Mouse (Mus musculus) heart, embryonic 14.5 days (tissue): ENCODE results near the gene Mycbp. TPM values are rescaled to one million over a fixed set of nuclear protein-coding genes. Genes with fewer than 3 reads are reported as not detected.

Experiments
- ATAC-seq: fragments of 200-750 bp; cut with Nextera tagmentation; 2 replicates; pipeline ENCODE4 v1.8.0; 2017; ENCODE audit warnings: low read depth, moderate TSS enrichment; ENCODE audit not compliant: insufficient number of reproducible peaks, insufficient read depth, low FRiP score
- H3K27ac ChIP-seq, 2 experiments: fragments of 200-500 bp in 1 of 2; fragments of 300-500 bp in 1 of 2; sonication (generic) in 1 of 2; replicated peaks in 1 of 2; 2 replicates each; pipeline ENCODE4 v1.5.1; 2012 to 2014; ENCODE audit warnings: low read depth in 2 of 2, low read length in 2 of 2, control low read depth in 1 of 2, mild to moderate bottlenecking in 1 of 2, mixed read lengths in 1 of 2; ENCODE audit not compliant: control insufficient read depth in 1 of 2, insufficient read depth in 1 of 2
- H3K27me3 ChIP-seq: fragments of 300-500 bp; sonication (generic); 2 replicates; pipeline ENCODE4 v1.6.1; 2014; ENCODE audit warnings: mild to moderate bottlenecking, low read length, control low read depth; ENCODE audit not compliant: control insufficient read depth, insufficient read depth
- H3K36me3 ChIP-seq: fragments of 300-500 bp; sonication (generic); 2 replicates; pipeline ENCODE4 v1.6.1; 2014; ENCODE audit warnings: mild to moderate bottlenecking, control low read depth, low read length, mixed read lengths; ENCODE audit not compliant: control insufficient read depth, insufficient read depth
- H3K4me1 ChIP-seq, 2 experiments: fragments of 200-500 bp in 1 of 2; fragments of 300-500 bp in 1 of 2; sonication (generic) in 1 of 2; 2 replicates each; pipeline ENCODE4 v1.6.1; 2012 to 2014; ENCODE audit warnings: low read length in 2 of 2, control low read depth in 1 of 2, mixed read lengths in 1 of 2; ENCODE audit not compliant: control insufficient read depth in 2 of 2, insufficient read depth in 2 of 2
- H3K4me2 ChIP-seq: fragments of 300-500 bp; sonication (generic); 2 replicates; pipeline ENCODE4 v1.6.1; 2014; ENCODE audit warnings: mild to moderate bottlenecking, low read length
- H3K4me3 ChIP-seq, 2 experiments: fragments of 200-500 bp in 1 of 2; fragments of 300-500 bp in 1 of 2; sonication (generic) in 1 of 2; 2 replicates each; pipeline ENCODE4 v1.5.1; 2012 to 2014; ENCODE audit warnings: low read length in 2 of 2, mild to moderate bottlenecking in 2 of 2, control low read depth in 1 of 2, low read depth in 1 of 2, moderate library complexity in 1 of 2; ENCODE audit not compliant: control insufficient read depth in 1 of 2, insufficient read depth in 1 of 2
- H3K9ac ChIP-seq: fragments of 300-500 bp; sonication (generic); 2 replicates; pipeline ENCODE4 v1.6.1; 2014; ENCODE audit warnings: mild to moderate bottlenecking, low read length
- H3K9me3 ChIP-seq: fragments of 300-500 bp; sonication (generic); 2 replicates; pipeline ENCODE4 v1.6.1; 2016; ENCODE audit warnings: low read length, control low read depth; ENCODE audit not compliant: control insufficient read depth
- WGBS: fragments of 180-500 bp; shearing (Covaris S2); extraction: QIAGEN DNeasy Blood & Tissue Kit; methylation state at CpG from one replicate; pipeline ENCODE4 v1.1.7; 2014; 5-methylcytosine and 5-hydroxymethylcytosine counted together
- polyA plus RNA-seq: library from polyadenylated mRNA; unstranded; fragments of >200 nt; fragmentation: Nextera tagmentation; extraction: Ambion mirVana; gene quantifications from 2 replicates; pipeline ENCODE4 v1.2.1, GENCODE M21; 2014

Gene Mycbp
- polyA plus RNA-seq: 57.1 and 58.5 TPM in 2 replicates

- H3K4me3 ChIP-seq: peak within 1 kb of the TSS; percentile 71 to 83
Measured at GRCm38 (mm10) chr4:123904333-123905125, at the start of gene Mycbp. TSS of gene Mycbp (plus strand) at chr4:123904832.

GRCm38 (mm10) chr4:123856888-123857287 lies 47.7 kb upstream of the Mycbp start:
- Histone ChIP-seq H3K9me3 (no peaks in the 10 kb centered on the region), H3K27me3 (no peaks in the 10 kb centered on the region), H3K4me3 (no peak overlapping the region), H3K4me2 (no peak overlapping the region), H3K9ac (no peak overlapping the region), H3K27ac (no peak overlapping the region), H3K4me1 (no peaks in the 10 kb centered on the region), H3K36me3 (no peaks in the 10 kb centered on the region)
- WGBS: 61% methylated on average over 4 of the region's 4 CpGs
- no peak for ATAC-seq

More at GRCm38 (mm10) chr4:123904333-123905125, at the start of gene Mycbp:
- peak; percentile 100 for ATAC-seq
- Histone ChIP-seq H3K9me3 (no peaks in the 10 kb centered on the region), H3K4me2 (peak within 1 kb of the TSS; percentile 71), H3K27me3 (no peaks in the 10 kb centered on the region), H3K27ac (peak within 1 kb of the TSS; percentile 76 to 78), H3K9ac (peak within 1 kb of the TSS; percentile 77), H3K4me1 (peaks cover 0 to 19% of the 10 kb centered on the region in 2 experiments; a peak in 2 of 4 replicates), H3K36me3 (peaks cover 11% of the 10 kb centered on the region)
- WGBS: 1% methylated on average over 49 of the region's 49 CpGs

- ATAC-seq: no peak
Measured at GRCm38 (mm10) chr4:123858090-123858489, 46.5 kb upstream of the Mycbp start.

GRCm38 (mm10) chr4:123859379-123859778 lies 45.3 kb upstream of the Mycbp start, which contains the start of gene 4933427I04Rik:
TSS of gene 4933427I04Rik (plus strand) at chr4:123859679.
- Histone ChIP-seq H3K9ac (no peak within 1 kb of the TSS), H3K4me1 (no peaks in the 10 kb centered on the region), H3K4me3 (no peak within 1 kb of the TSS), H3K9me3 (no peaks in the 10 kb centered on the region), H3K27ac (no peak within 1 kb of the TSS), H3K4me2 (no peak within 1 kb of the TSS), H3K27me3 (no peaks in the 10 kb centered on the region), H3K36me3 (no peaks in the 10 kb centered on the region)
- WGBS: 75% methylated on average over 3 of the region's 3 CpGs
- ATAC-seq: no peak

More at GRCm38 (mm10) chr4:123858090-123858489, 46.5 kb upstream of the Mycbp start:
- Histone ChIP-seq H3K9ac (no peak overlapping the region), H3K9me3 (no peaks in the 10 kb centered on the region), H3K4me2 (no peak overlapping the region), H3K4me3 (no peak overlapping the region), H3K4me1 (no peaks in the 10 kb centered on the region), H3K27me3 (no peaks in the 10 kb centered on the region), H3K27ac (no peak overlapping the region), H3K36me3 (no peaks in the 10 kb centered on the region)
- 81% methylated on average over 7 of the region's 7 CpGs for WGBS

GRCm38 (mm10) chr4:123859803-123860202 lies 44.8 kb upstream of the Mycbp start:
- no peak for ATAC-seq
- Histone ChIP-seq H3K9ac (no peak overlapping the region), H3K4me1 (no peaks in the 10 kb centered on the region), H3K36me3 (no peaks in the 10 kb centered on the region), H3K27me3 (no peaks in the 10 kb centered on the region), H3K27ac (no peak overlapping the region), H3K4me2 (no peak overlapping the region), H3K9me3 (no peaks in the 10 kb centered on the region), H3K4me3 (no peak overlapping the region)
- 46% methylated on average over 2 of the region's 2 CpGs for WGBS

GRCm38 (mm10) chr4:123860621-123861020 lies 44.0 kb upstream of the Mycbp start:
- Histone ChIP-seq H3K4me2 (no peak overlapping the region), H3K36me3 (no peaks in the 10 kb centered on the region), H3K9me3 (no peaks in the 10 kb centered on the region), H3K9ac (no peak overlapping the region), H3K4me1 (no peaks in the 10 kb centered on the region), H3K4me3 (no peak overlapping the region), H3K27ac (no peak overlapping the region), H3K27me3 (no peaks in the 10 kb centered on the region)
- 72% methylated on average over 5 of the region's 5 CpGs for WGBS
- ATAC-seq: no peak

- Histone ChIP-seq H3K4me2 (no peak overlapping the region), H3K27ac (no peak overlapping the region), H3K36me3 (no peaks in the 10 kb centered on the region), H3K9ac (no peak overlapping the region), H3K27me3 (no peaks in the 10 kb centered on the region), H3K4me3 (no peak overlapping the region), H3K9me3 (no peaks in the 10 kb centered on the region), H3K4me1 (no peaks in the 10 kb centered on the region)
- WGBS: 84% methylated on average over 5 of the region's 5 CpGs
- no peak for ATAC-seq
Measured at GRCm38 (mm10) chr4:123893726-123894125, 10.9 kb upstream of the Mycbp start.
